Mouse (Mus musculus) hindlimb bud, embryonic 11.5 days (tissue): ENCODE results near the gene Mospd1.
A peak's percentile ranks its signal among the peaks of the same experiment; 100 is the strongest.

Experiments
- DNase-seq: peaks from one replicate; pipeline ENCODE4 v3.0.0-alpha.2; 2012; ENCODE audit warnings: low read depth, low spot score; ENCODE audit errors: extremely low spot score

Gene Mospd1

GRCm38 (mm10) chrX:53370366-53370740 is at the start of gene Mospd1:
Gene Mospd1, minus strand, starts transcription at chrX:53370502.
- DNase-seq, result peak; percentile 26

- DNase-seq, result no peak
Measured at GRCm38 (mm10) chrX:53386362-53386761, 16.1 kb upstream of the Mospd1 start.

GRCm38 (mm10) chrX:53383122-53383521 is 12.8 kb upstream of the Mospd1 start:
- no peak for DNase-seq

GRCm38 (mm10) chrX:53369534-53370365 is 552 bp downstream of the Mospd1 start:
- no peak for DNase-seq

GRCm38 (mm10) chrX:53364668-53365383 is 5.5 kb downstream of the Mospd1 start:
- DNase-seq, result no peak

GRCm38 (mm10) chrX:53348374-53348773 is 21.9 kb downstream of the Mospd1 start:
- no peak for DNase-seq

- DNase-seq, result no peak
Measured at GRCm38 (mm10) chrX:53341531-53341930, 28.8 kb downstream of the Mospd1 start.

- no peak for DNase-seq
Measured at GRCm38 (mm10) chrX:53337355-53337754, 32.9 kb downstream of the Mospd1 start.

- DNase-seq, result no peak
Measured at GRCm38 (mm10) chrX:53330396-53330795, 39.9 kb downstream of the Mospd1 start.

- no peak for DNase-seq
Measured at GRCm38 (mm10) chrX:53321111-53321510, 49.2 kb downstream of the Mospd1 start.

GRCm38 (mm10) chrX:53320564-53320963 is 49.7 kb downstream of the Mospd1 start:
- no peak for DNase-seq
